Mouse (Mus musculus): ENCODE measurements around the gene Htr2b.

DNA sequence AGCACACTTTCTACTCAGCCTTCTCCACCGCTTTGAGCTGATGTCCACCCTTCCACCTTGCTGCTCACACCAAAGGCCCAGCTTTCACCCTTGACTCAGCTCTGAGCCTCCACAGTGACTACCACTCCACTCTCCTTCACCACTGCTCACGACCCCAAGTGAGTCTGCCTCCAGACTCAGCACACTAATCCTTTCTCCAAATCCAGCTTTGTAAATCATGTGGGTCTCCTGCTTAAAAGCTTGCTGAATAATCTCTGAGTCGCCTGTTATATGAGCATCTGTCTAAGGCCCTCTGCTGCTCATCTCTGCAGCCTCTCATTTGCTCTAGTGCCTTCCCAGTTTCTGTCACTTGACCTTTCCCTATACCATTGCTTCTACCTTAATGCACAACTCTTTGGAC is 29.3 kb upstream of the Htr2b start:
- no peak for TF ChIP-seq CTCF (IDR thresholded peaks at IDR 0.05)
- no peak for TF ChIP-seq EP300 (IDR thresholded peaks at IDR 0.05; ENCODE audit: insufficient read depth, low read depth, low read length)
